Mouse (Mus musculus): ENCODE measurements around the gene Tulp4.
A peak's percentile ranks its signal among the peaks of the same experiment; 100 is the strongest.
"Not testable (repeated sequence)": the region's sequence is repeated elsewhere in the genome, so short reads cannot be mapped to it uniquely, and the experiment has no call there.

Gene Tulp4

GRCm38 (mm10) chr17:6274693-6275092 lies 168.5 kb downstream of the Tulp4 start:
- DNase-seq (ENCODE audit: low read depth, low spot score), result not testable (repeated sequence)

GRCm38 (mm10) chr17:6279205-6279604 lies 173.0 kb downstream of the Tulp4 start:
- DNase-seq (ENCODE audit: low read depth, low spot score), result peak; percentile 5

GRCm38 (mm10) chr17:6279772-6280171 lies 173.5 kb downstream of the Tulp4 start:
- not testable (repeated sequence) for DNase-seq (ENCODE audit: low read depth, low spot score)

DNA sequence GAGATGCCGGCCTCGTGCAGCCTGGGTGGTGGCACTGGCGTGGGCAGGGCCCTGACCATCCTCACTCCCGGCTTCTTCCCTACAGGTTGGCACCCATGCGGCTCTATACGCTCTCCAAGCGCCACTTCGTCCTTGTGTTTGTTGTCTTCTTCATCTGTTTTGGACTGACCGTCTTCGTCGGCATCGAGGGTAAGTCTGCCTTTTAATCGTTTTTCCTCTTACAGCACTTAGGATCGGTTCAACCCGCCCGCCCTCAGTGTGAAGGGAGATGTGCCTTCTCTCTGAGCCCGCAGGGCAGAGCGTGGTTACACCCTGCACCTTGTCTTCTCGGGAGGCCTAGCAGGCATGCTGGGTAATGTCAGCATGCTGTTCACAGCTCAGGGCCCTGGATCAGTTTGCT lies 174.3 kb downstream of the Tulp4 start:
- not testable (repeated sequence) for DNase-seq (ENCODE audit: low read depth, low spot score)

DNA sequence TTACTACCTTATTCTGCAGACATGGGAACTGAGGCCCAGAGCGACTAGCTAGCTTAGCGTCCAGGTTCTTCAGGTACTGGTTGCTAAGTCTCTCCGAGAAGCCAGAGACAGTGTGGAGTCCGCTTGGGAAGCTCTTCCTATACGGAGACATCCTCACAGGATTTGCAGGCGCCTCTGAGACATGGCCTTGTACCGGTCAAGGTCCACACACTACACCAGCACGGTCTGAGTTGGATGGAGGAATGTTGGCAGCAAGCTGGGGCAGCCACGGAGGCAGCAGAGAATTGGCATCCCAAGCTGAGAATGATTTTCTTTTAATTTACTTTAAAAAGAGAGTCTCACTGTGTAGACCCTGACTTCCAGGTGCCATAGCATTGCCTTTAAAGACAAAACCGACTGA lies 176.9 kb downstream of the Tulp4 start:
- DNase-seq (ENCODE audit: low read depth, low spot score), result not testable (repeated sequence)

DNA sequence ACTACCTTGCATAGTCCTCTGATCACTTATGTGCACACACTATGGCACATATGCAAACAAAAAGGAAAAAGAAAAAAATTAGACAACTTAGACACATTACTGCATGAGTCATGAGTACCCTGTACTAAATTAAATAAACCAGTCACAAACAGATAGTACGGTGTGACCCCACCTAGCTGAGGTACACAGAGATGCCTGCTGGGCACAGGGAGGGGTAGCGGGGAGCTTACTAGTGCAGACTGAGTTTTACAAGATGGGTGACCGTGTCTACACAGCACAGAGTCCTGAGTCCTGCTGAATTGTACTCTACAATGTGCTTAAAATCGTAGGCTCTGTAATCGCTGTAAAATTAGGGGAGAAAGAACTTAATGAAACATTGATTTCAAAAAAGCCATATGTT lies 179.9 kb downstream of the Tulp4 start:
- DNase-seq (ENCODE audit: low read depth, low spot score), result not testable (repeated sequence)

DNA sequence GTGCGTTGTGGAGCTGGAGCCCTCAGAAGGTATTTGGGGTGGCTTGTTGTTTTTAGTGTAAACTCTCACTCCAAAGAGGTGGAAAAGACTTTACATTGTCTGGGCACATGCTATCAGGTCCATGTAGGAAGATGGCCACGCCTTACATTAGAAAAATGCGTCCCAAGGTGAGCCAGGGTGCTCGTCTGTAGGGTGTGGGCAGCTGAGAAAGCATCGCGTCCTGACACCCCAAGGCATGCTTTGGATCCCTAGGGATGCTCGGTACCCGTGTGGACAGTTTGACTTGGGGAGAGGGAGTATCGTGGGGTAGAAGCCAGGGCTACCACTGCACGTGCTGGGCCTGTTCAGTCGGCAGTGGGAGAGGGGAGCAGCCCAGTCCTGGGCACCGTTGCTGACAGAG lies 182.8 kb downstream of the Tulp4 start:
- not testable (repeated sequence) for DNase-seq (ENCODE audit: low read depth, low spot score)

GRCm38 (mm10) chr17:6293882-6294281 lies 187.6 kb downstream of the Tulp4 start:
- not testable (repeated sequence) for DNase-seq (ENCODE audit: low read depth, low spot score)

- DNase-seq (ENCODE audit: low read depth, low spot score), result not testable (repeated sequence)
Measured at GRCm38 (mm10) chr17:6297060-6297795, 191.0 kb downstream of the Tulp4 start.

DNA sequence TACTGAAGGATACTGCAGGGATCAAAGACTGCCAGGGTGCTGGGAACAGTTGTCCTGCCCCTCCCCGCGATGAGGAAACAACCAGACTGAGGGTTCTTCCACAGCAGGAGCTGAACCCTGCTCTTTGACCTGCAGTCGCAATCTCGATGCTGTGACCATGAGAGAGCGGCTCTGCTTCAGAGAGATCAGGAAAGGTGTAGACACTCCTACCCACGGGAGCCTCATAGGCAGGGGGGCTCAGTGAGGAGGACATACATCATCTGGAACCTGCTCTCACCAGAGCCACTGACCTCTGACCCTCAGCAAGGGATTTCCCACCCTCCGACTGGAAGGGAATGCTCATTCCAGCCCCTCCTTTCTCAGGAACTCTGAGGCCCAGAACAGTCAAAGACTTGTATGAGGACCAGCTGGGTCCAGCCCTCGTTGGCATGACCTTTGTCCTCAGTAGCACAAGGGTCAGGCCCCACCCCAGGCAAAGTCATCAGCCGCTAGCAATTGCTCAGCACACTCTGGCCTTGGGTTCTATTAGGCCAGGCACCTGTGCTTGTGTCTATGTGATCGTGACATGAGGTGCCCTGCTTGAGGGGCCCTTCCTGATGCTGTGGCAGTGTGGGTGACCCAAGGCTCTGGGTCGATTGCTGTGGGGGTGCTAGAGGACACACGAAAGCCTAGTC lies 194.1 kb downstream of the Tulp4 start:
- DNase-seq (ENCODE audit: low read depth, low spot score), result not testable (repeated sequence)

Measured in brain, adult 2 months (tissue).